Mouse (Mus musculus) left cerebral cortex, adult 2 months (tissue): Measurements from ENCODE around the gene Shc1. TPM values are rescaled to one million over a fixed set of nuclear protein-coding genes. Genes with fewer than 3 reads are reported as not detected.

Experiments used
- DNase-seq, 2 experiments: peaks; one replicate each; pipeline ENCODE4 v3.0.0; 2021 to 2022; ENCODE audit warnings: low spot score in 2 of 2, mixed read lengths in 1 of 2; ENCODE audit errors: extremely low spot score in 1 of 2
- H3K27ac ChIP-seq: fragments of 200-600 bp; 2 replicates; pipeline ENCODE4 v1.8.1; 2022
- H3K4me3 ChIP-seq: fragments of 200-600 bp; 2 replicates; pipeline ENCODE4 v1.8.1; 2022
- CTCF ChIP-seq: fragments of 200-600 bp; IDR thresholded peaks from 2 replicates; pipeline ENCODE4 v1.8.1; 2022; ENCODE audit warnings: antibody characterized with exemption, mild to moderate bottlenecking, moderate library complexity
- intact Hi-C: fragments of 180-260 bp; cut with DNase I; formaldehyde crosslinking; loops from one replicate; pipeline ENCODE4 v1.15.1; 2025
- total RNA-seq, 2 experiments: library from RNA; stranded (reverse); gene quantifications; 2 replicates each; pipeline ENCODE4 v1.2.3; 2021

The Shc1 gene
- total RNA-seq, 2 experiments from 2014 or later = 12.9 to 16.4 TPM

GRCm38 (mm10) chr3:89436176-89437113 is 18.2 kb downstream of the Shc1 start, which contains the start of gene Pbxip1:
Gene Pbxip1 (plus strand): TSS chr3:89436706.
- no peak for DNase-seq
- H3K4me3 ChIP-seq = peak within 1 kb of the TSS; percentile 38
- intact Hi-C loops = loop anchor here (2.0 kb wide), 1 partner anchor 22 kb away; no protein-coding TSS in a partner anchor
- no peak for TF ChIP-seq CTCF
- H3K27ac ChIP-seq = peak within 1 kb of the TSS; percentile 63

- Histone ChIP-seq H3K27ac (peak overlapping the region; percentile 63; the same call in 1 of the 2 replicates), H3K4me3 (peak overlapping the region; percentile 38)
- intact Hi-C loops = loop anchor here (2.0 kb wide), 1 partner anchor 22 kb away; no protein-coding TSS in a partner anchor
- TF ChIP-seq CTCF = no peak
- DNase-seq = no peak
These were observed 19.0 kb downstream of the Shc1 start for GRCm38 (mm10) chr3:89437269-89437668.

DNA sequence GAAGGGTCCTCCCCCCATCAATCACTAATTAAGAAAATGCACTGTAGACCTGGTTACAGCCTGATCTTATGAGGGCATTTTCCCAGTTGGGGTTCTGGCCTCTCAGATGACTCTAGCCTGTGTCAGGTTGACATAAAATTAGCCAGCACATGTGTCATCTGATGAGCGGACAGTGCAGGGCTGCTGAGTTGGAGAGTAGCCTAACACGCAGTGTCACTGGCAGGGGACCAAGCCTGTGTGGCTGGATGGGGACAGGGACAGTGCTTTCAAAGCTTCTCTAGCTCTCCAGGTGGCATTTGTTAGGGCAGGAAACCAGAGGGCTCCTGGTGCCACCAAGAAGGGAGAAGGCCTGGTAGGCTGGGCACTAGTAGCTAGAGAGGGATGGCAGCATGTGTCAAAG is 22.4 kb downstream of the Shc1 start:
- H3K4me3 ChIP-seq = no peak overlapping the region
- no peak for TF ChIP-seq CTCF
- no peak for DNase-seq
- no peak overlapping the region for H3K27ac ChIP-seq
- intact Hi-C loops = no loop called here

DNA sequence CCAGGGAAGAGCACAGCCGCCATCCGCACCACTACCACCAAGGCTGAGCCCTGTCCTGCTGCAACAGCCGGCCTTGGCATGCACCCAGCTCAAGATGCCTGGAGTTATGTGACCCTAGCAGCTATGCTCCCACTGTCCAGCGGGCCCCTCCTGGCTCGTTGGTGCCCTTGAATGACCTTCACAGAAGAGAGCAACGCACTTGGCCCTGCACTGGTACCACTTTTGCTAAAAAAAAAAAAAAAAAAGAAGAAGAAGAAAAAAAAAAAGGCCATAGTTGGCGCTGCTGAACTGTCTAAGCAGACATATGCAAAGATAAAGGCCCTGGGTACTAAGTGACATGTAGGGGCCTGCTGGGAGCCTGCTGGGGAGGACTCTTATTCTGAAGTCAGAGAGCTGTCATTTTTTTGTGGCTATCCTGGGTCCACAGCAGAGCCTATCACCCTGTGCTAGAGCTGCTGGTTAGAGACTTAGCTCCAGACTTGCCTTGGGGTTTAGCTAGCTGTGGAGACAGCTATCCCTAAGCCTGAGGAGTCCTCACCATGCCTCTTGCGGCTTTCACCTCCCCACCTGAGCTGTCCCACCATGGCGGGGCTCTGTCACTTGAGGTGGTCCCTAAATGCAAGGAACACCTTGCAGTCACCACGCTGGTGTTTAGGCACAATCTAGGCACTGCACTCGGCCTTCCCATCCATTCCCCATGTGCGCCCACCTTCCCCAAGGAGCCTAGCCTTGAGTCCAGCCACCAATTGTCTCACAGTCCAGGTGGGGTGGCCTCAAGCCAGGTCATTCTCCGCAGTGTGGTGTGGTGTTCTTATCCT is 30.7 kb downstream of the Shc1 start:
- no peak for TF ChIP-seq CTCF
- DNase-seq = no peak
- no peak overlapping the region for H3K4me3 ChIP-seq
- no peak overlapping the region for H3K27ac ChIP-seq
- intact Hi-C loops = loop anchor here (2.0 to 5.0 kb wide), 2 partner anchors 38 to 410 kb away; no protein-coding TSS in a partner anchor

DNA sequence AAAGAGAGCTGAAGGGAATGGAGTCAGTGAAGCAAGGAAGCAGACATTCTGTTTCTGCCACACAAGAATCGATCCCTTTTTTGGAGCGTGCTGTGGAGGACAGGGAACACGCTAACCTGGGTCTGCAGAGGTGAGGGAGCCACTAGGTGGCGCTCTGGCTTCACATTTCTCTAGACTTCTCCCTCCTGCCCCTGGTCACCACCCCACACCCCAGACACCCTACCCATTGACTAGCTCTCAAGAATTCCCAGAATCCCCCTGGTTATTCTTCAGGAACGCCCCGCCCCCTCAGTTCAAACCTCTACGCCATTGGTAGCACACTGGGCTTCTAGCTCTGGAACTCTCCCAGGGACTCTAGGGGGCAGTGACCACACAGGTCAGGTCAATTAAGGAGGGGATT is 31.3 kb downstream of the Shc1 start:
- intact Hi-C loops = loop anchor here (2.0 to 5.0 kb wide), 2 partner anchors 38 to 409 kb away; no protein-coding TSS in a partner anchor
- TF ChIP-seq CTCF = peak; percentile 82
- DNase-seq = peak; percentile 67 to 75

DNA sequence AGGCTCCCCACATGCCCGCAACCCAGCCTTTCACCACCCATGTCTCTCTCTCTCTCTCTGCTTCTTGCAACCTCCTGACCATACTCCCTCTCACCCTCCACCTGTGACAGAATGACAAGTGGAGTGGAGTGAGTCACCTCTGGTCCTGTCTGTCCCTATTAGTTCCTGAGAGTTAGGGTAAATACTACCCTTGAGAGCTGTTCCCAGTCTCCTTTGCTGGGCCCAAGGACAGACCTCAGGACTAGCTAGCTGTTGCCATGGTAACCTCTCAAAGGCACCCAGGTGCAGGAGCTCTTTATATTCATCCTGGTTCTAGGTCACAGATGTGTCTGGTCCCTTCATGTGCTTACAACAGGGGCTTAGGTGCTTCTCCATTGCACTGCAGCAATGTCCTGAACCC is 33.7 kb downstream of the Shc1 start:
- DNase-seq = no peak
- intact Hi-C loops = no loop called here
- no peak for TF ChIP-seq CTCF
- Histone ChIP-seq H3K27ac (no peak overlapping the region), H3K4me3 (no peak overlapping the region)

More for the DNA sequence above, 31.3 kb downstream of the Shc1 start:
- Histone ChIP-seq H3K4me3 (no peak overlapping the region), H3K27ac (no peak overlapping the region)

- no peak for TF ChIP-seq CTCF
- Histone ChIP-seq H3K27ac (no peak within 1 kb of the TSS), H3K4me3 (no peak within 1 kb of the TSS)
- no peak for DNase-seq
- intact Hi-C loops = no loop called here
These were observed 36.3 kb downstream of the Shc1 start, which contains the start of gene Pmvk for GRCm38 (mm10) chr3:89454401-89455177. Gene Pmvk (plus strand): TSS chr3:89454541.

GRCm38 (mm10) chr3:89455786-89456285 is 37.6 kb downstream of the Shc1 start:
- no peak overlapping the region for H3K27ac ChIP-seq
- intact Hi-C loops = loop anchor here (2.0 kb wide), 2 partner anchors 233 to 403 kb away; no protein-coding TSS in a partner anchor
- no peak overlapping the region for H3K4me3 ChIP-seq
- DNase-seq = no peak
- no peak for TF ChIP-seq CTCF

DNA sequence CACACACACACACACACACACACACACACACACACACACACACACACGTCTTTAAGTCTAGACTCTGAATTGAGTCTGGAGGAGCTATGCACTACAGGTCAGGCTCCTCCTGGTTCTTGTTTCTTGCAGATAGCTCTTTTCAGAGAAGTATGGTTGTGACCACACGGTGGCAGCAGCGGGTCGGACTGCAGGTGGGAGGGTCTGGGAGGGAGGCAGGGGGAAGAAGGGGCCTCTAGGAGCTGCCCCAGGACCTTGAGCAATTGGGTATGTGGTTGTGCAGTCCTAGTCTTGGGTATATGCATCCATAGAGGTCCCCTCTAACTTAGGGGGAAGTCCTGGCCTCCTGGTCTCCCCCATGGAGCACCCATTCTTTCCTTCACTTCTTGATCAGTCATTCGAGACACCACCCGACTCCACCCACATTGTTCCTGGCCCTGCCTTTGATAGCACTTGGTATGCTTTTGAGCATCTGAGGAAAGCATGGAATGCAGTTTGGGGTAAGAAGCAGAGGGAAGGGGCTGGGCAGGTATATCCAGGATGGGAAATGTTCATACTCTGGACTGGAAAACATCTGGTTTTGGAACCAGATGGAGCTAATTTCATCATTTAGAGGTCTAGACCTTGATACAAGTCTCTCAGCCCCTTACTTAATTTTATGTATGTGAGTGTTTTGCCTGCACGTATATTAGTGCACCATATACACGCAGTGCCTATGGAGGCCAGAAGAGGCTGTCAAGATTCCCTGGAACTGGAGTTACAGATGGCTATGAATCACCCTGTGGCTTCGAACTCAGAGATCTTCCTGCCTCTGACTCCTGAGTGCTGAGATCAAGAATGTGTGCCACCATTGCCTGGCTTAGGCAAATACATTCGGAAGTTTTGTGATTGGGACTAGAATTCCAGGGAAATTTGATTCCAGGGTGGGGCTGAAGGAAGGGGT is 38.8 kb downstream of the Shc1 start:
- TF ChIP-seq CTCF = peak; percentile 60
- peak; percentile 40 to 65 for DNase-seq
- H3K27ac ChIP-seq = no peak overlapping the region
- no peak overlapping the region for H3K4me3 ChIP-seq
- intact Hi-C loops = loop anchor here (2.0 kb wide), 2 partner anchors 232 to 402 kb away; no protein-coding TSS in a partner anchor

DNA sequence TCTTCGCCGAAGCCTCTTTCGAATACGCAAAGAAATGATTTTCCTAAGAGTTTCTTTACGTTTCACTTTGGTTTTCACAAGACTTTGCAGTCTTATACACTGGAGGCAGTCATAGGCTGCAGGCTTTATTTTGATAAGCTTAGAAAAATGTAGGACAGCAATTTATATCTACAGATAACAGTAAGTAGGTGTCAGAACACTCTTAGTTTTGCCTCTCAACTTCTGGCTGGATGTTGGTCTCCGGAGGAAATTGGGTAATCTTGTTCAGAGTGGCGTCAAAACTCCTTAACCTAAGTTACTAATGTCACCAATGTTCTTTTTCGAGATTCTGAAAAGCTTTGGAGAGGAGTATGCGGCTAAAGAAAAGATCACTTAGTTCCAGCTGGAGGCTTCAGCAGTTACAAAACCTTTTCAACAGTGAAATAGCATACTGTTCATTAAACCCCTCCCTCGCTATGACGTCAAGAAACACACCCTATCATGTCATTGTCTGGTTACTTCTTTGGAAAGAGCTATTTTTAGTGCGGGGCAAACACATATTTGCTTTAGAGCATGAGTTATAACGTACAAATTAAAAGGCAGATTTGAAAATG is 40.2 kb downstream of the Shc1 start:
- no peak for DNase-seq
- TF ChIP-seq CTCF = no peak
- H3K4me3 ChIP-seq = peak overlapping the region; percentile 84
- intact Hi-C loops = loop anchor here (2.0 kb wide), 3 partner anchors 22 to 314 kb away; partner anchors contain the start of genes Pbxip1 and Ube2q1
- H3K27ac ChIP-seq = peak overlapping the region; percentile 92
